Mouse (Mus musculus): Measurements from ENCODE around the gene Klk1b27. TPM values are rescaled to one million over a fixed set of nuclear protein-coding genes. Genes with fewer than 3 reads are reported as not detected.
A peak's percentile ranks its signal among the peaks of the same experiment; 100 is the strongest.
"Not testable (repeated sequence)": the region's sequence is repeated elsewhere in the genome, so short reads cannot be mapped to it uniquely, and the experiment has no call there.

Gene Klk1b27
- total RNA-seq (2021) = not detected

DNA sequence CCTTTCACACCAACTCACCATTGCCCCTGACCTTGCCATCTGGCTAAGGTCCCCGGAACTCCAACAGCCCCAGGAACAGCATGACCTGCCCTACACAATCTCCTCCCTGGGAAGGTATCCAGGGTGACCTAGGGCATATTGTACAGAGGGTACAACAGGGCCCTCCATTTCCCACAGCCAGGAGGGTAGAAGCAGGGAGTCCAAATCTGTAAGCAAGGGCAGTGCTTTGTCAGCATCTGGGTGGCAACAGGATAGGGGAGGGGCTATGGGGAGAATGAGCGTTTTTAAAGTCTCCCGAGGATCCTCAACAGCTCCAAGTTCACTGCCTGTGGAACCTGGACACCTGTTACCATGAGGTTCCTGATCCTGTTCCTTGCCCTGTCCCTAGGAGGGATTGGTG is at the start of gene Klk1b27:
TSS of gene Klk1b27 (plus strand) at position 301 of the 400 bp plus-strand sequence.
- intact Hi-C loops (cut with DNase I) = not testable (repeated sequence)

DNA sequence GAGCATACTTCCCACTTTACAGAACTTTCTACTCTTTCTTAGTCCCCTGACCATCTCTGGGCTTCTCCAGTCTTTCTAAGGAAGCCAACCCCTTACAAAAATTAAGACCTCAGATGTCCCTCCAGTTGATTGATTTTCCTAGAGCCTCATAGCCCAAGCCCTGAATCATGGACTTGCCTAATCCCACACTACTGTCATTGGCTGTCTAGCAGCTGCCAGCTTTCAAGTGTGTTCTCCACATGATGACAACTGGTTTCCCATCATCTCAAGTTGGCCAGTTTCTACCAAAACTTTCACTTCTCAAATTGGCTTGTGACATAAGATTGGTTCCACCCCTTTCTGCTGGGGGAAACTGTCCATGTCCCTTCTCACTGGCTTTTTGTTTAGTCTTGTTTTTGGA is 47.2 kb upstream of the Klk1b27 start:
- intact Hi-C loops (cut with DNase I) = no loop called here
- no peak for DNase-seq (ENCODE audit: low spot score in 2 of 2)

More for the DNA sequence above, at the start of gene Klk1b27:
- DNase-seq (ENCODE audit: low spot score in 2 of 2) = not testable (repeated sequence)

DNA sequence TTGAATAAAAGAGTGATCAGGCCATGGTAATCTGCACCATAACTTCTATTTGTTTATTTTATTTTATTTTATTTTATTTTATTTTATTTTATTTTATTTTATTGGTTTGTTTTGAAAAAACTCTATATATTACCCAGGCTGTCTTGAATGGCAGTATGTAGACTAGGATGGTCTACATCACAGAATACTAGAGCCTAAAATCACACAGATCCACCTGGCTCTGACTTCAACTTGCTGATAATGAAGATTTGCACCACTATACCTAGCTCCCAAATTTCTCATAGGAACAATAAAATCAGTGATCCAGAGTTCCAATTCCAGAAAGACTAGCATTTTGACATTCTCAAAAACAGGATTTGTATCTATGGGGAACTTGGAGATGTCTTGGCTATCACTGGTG is 40.2 kb upstream of the Klk1b27 start, which contains the start of gene Klk1b26:
TSS of gene Klk1b26 (plus strand) at position 301 of the 400 bp plus-strand sequence.
- DNase-seq (ENCODE audit: low spot score in 2 of 2); intact Hi-C loops (cut with DNase I): not testable (repeated sequence)

DNA sequence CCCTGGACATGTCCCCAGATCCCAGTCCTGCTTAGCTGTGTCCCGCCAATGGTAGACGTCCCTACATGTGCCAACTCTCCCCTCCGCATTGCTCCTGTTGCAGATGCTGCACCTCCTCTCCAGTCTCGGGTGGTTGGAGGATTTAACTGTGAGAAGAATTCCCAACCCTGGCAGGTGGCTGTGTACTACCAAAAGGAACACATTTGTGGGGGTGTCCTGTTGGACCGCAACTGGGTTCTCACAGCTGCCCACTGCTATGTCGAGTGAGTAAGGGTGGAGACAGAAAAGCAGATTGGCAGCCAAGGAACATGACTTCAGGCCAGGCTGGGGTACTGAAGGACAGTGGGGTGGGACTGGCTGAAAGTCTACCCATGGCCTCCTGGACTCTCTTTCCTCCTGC is 37.4 kb upstream of the Klk1b27 start:
- DNase-seq (ENCODE audit: low spot score in 2 of 2) = peak; percentile 11 to 60
- intact Hi-C loops (cut with DNase I) = not testable (repeated sequence)

DNA sequence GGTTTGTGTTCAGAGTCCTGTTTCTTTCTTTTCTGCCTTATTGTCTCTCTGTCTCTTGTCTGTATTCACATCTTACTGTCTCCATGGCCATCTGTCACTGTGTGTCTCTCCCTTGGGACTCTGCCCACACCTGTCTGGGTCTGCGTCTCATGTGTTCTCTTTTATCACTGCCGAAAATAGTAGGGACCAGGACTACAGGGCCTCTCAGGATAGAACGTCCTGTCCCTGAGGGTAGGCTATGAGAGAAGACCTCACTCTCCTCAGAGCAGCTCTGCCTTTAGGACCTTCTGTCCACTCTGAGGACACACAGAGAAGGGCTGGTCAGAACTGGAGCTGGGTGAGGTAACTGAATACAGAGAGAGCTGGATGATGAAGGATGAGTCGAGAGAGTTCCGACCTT is 37.0 kb upstream of the Klk1b27 start:
- intact Hi-C loops (cut with DNase I) = no loop called here

DNA sequence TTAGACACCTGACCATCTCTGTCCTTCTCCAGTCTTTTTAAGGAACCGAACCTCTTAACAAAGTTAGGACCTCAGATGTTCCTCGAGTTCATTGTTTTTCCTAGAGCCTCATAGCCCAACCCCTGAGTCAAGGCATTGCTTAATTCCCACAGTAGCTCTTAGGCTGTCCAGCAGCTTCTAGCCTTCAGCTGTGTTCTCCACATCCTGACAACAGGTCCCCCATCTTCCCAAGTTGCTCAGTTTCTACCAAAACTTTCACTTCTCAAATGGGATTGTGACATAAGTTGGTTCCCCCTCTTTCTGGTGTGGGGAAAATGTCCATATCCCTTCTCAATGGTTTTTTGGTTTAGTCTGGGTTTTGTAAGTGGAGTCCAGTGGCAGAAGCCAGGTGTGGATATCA is 20.0 kb downstream of the Klk1b27 start:
- intact Hi-C loops (cut with DNase I) = no loop called here
- DNase-seq (ENCODE audit: low spot score in 2 of 2) = no peak

More for the DNA sequence above, 37.0 kb upstream of the Klk1b27 start:
- peak in 1 of 2 experiments; percentile 33 for DNase-seq (ENCODE audit: low spot score in 2 of 2)

DNA sequence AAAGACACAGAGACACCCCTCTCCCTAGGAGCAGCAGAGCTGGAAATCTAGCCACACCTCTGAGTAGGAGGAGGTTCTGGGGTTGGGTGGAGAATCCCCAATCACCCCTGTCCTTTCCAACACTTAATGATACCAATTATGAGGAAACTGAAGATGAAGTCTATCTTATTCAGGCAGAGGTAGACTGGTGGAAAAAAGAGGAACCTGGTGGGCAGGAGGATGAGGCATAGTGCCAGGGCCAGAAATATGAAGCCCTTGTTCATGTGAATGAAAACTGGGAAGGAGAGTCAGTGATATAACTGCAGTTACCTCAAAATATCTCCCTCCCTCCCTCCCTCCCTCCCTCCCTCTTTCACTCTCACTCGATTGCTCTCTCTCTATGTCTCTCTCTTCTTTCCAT is 25.6 kb downstream of the Klk1b27 start:
- intact Hi-C loops (cut with DNase I) = no loop called here

DNA sequence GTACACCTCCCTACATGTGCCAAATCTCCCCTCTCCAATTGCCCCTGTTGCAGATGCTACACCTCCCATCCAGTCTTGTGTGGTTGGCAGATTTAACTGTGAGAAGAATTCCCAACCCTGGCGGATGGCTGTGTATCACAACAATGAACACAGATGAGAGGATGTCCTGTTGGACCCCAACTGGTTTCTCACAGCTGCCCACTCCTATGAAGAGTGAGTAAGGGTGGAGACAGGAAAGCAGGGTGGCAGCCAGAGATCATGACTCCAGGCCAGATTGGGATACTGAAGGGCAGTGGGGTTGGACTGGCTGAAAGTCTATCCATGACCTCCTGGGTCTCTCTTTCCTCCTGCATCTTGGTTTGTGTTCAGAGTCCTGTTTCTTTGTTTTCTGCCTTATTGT is 44.0 kb downstream of the Klk1b27 start:
- no peak for DNase-seq (ENCODE audit: low spot score in 2 of 2)
- intact Hi-C loops (cut with DNase I) = no loop called here

More for the DNA sequence above, 25.6 kb downstream of the Klk1b27 start:
- DNase-seq (ENCODE audit: low spot score in 2 of 2) = peak in 1 of 2 experiments; percentile 2

DNA sequence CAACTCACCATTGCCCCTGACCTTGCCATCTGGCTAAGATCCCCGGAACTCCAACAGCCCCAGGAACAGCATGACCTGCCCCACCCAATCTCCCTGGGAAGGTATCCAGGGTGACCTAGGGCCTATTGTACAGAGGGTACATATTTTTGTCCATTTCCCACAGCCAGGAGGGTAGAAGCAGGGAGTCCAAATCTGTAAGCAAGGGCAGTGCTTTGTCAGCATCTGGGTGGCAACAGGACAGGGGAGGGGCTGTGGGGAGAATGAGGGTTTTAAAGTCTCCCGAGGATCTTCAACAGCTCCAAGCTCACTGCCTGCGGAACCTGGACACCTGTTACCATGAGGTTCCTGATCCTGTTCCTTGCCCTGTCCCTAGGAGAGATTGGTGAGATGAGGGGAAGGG is 49.9 kb downstream of the Klk1b27 start, which contains the start of gene Klk1b21:
TSS of gene Klk1b21 (plus strand) at position 301 of the 400 bp plus-strand sequence.
- DNase-seq (ENCODE audit: low spot score in 2 of 2); intact Hi-C loops (cut with DNase I): not testable (repeated sequence)

Other genes with a start within 250 kb of the Klk1b27 start
- gene Klk7, start 241.0 kb upstream of the Klk1b27 start, total RNA-seq (2021) = not detected
- 1 to 10 TPM; 1.0 to 1.4 TPM for gene Klk6, start 227.8 kb upstream of the Klk1b27 start, total RNA-seq (2021)
- not detected for gene Klk5, start 210.3 kb upstream of the Klk1b27 start, total RNA-seq (2021)
- not detected for gene Klk4, start 171.1 kb upstream of the Klk1b27 start, total RNA-seq (2021)
- not detected for gene Klk15, start 118.5 kb upstream of the Klk1b27 start, total RNA-seq (2021)
- not detected for gene Klk1b8, start 101.6 kb upstream of the Klk1b27 start, total RNA-seq (2021)
- gene Klk1b1, start 85.5 kb upstream of the Klk1b27 start, total RNA-seq (2021) = not detected
- not detected for gene Klk1b9, start 76.2 kb upstream of the Klk1b27 start, total RNA-seq (2021)
- not detected for gene Klk1b11, start 56.4 kb upstream of the Klk1b27 start, total RNA-seq (2021)
- gene Klk1b26, start 40.1 kb upstream of the Klk1b27 start, total RNA-seq (2021) = not detected
- gene Klk1b21, start 50.0 kb downstream of the Klk1b27 start, total RNA-seq (2021) = not detected
- not detected for gene Klk1b22, start 60.4 kb downstream of the Klk1b27 start, total RNA-seq (2021)
- gene Klk1b16, start 84.5 kb downstream of the Klk1b27 start, total RNA-seq (2021) = not detected
- not detected for gene Klk1b24, start 135.9 kb downstream of the Klk1b27 start, total RNA-seq (2021)
- gene Klk1b3, start 145.9 kb downstream of the Klk1b27 start, total RNA-seq (2021) = not detected
- gene Klk1b4, start 155.1 kb downstream of the Klk1b27 start, total RNA-seq (2021) = not detected
- not detected for gene Klk1b5, start 163.7 kb downstream of the Klk1b27 start, total RNA-seq (2021)
- not detected for gene Klk1, start 173.1 kb downstream of the Klk1b27 start, total RNA-seq (2021)
- gene Gm36864, start 183.9 kb downstream of the Klk1b27 start, total RNA-seq (2021) = not detected
- gene 1700028J19Rik, start 194.4 kb downstream of the Klk1b27 start, total RNA-seq (2021) = 1 to 10 TPM; 1.1 to 1.6 TPM
- gene 2410002F23Rik, start 194.4 kb downstream of the Klk1b27 start, total RNA-seq (2021) = 10 to 100 TPM; 72.5 to 73.5 TPM
- gene Acp4, start 205.1 kb downstream of the Klk1b27 start, total RNA-seq (2021) = not detected
- not detected for gene Gm15517, start 209.2 kb downstream of the Klk1b27 start, total RNA-seq (2021)